Mouse (Mus musculus) urinary bladder, postnatal 4 days (tissue): ENCODE results near the gene Bola1.
"Not testable (repeated sequence)": the region's sequence is repeated elsewhere in the genome, so short reads cannot be mapped to it uniquely, and the experiment has no call there.

Experiments
- DNase-seq, 2 experiments: peaks; one replicate each; pipeline ENCODE4 v3.0.0; 2021 to 2022; ENCODE audit warnings: low spot score in 2 of 2

Bola1 gene

GRCm38 (mm10) chr3:96226695-96227648 is 7.5 kb upstream of the Bola1 start:
- no peak for DNase-seq

DNA sequence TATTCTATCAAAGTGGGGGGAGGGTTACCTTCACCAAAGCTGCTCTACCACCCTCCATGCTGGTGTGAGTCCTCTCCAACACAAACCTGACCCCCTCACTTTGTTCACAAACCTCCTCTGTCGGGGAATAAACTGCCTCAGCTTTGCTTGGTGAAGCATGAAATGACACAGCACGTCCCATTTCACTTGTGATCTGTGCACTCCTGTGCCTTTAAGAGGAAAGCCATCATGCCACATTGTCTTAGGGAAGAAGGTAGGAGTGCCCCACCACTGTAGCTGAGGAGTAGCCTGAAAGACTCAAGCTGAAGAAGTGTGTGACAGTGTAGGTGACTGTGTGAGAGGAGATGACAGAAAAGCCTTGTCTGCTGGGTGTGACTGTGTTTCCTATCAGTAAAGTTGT is 5.9 kb upstream of the Bola1 start:
- DNase-seq, result no peak

DNA sequence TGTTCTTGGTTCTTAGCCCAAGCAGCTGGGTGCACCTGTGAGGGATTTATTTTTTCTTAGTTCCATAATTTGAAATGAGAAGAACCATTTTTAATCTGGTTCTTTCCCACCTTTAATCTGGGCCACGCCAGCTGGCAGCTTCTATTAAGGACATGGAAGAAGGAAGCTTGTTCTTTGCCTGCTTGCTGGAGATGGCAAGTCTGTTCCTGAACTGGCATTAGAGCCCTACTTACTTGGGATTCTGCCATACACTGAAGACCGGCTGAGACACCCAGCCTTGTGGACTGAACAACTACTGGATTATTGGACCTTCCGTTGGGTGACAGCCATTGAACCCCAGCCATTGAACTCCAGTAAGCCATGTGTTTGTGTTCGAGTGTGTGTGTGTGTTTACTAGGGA is 3.3 kb upstream of the Bola1 start:
- DNase-seq, result no peak

GRCm38 (mm10) chr3:96221640-96222038 is 2.1 kb upstream of the Bola1 start:
- DNase-seq, result no peak

- peak; percentile 71 to 76 for DNase-seq
Observed at GRCm38 (mm10) chr3:96220765-96221639, 1.5 kb upstream of the Bola1 start, which contains the start of the genes Hist2h2ac and Hist2h2be. Gene Hist2h2ac (minus strand): TSS chr3:96220880. Gene Hist2h2be (plus strand): TSS chr3:96221119.

- not testable (repeated sequence) for DNase-seq
Observed at GRCm38 (mm10) chr3:96220131-96220764, 739 bp upstream of the Bola1 start.

DNA sequence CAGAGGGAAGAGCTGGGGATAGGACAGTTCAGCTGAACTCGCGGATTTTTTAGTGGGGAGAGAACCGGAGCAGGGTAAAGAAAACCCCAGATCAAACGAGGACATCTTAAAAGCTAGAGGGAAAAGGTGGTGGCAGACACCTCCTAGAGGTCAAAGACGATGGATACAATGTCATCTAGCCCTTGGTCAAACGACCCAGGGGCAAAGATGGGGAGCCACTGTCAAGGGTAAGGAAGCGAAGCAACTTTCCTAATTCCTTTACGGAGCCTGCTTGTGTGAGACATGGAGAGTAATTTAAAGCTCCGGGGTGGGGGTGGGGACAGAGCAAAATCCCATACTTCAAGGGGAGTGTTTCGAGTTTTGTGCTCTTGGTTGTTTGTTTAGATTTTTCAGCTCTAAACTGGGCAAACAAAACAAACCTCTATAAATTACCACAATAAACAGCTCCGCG is 293 bp downstream of the Bola1 start:
- DNase-seq, result no peak

DNA sequence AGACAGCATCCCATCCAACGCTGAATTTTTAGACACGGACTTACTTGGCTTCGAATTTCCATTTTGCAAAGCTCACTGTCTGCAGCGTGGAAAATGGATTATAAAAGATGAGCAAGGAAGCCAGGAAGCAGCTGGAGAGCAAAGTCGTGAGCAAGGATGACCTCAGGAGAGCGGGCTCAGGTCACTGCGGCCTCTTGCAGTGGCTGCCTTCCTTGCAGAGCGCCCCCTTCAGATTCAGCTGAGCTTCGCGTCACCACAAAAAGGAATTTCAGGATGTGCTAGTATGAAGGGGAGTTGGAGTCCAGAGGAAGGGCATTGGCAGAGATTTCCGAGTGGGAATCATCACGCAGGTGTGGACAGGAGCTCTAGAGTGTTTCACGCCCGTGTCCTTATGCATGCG is 10.3 kb downstream of the Bola1 start:
- no peak for DNase-seq

GRCm38 (mm10) chr3:96207819-96208218 is 11.7 kb downstream of the Bola1 start:
- DNase-seq, result no peak

GRCm38 (mm10) chr3:96199731-96200130 is 19.8 kb downstream of the Bola1 start:
- no peak for DNase-seq

GRCm38 (mm10) chr3:96198601-96199251 is 20.8 kb downstream of the Bola1 start:
- DNase-seq, result not testable (repeated sequence)

GRCm38 (mm10) chr3:96198181-96198580 is 21.3 kb downstream of the Bola1 start:
- DNase-seq, result no peak

- DNase-seq, result peak; percentile 81 to 86
Observed at GRCm38 (mm10) chr3:96197129-96197749, 22.3 kb downstream of the Bola1 start.

- DNase-seq, result no peak
Observed at GRCm38 (mm10) chr3:96196437-96197128, 22.9 kb downstream of the Bola1 start.

GRCm38 (mm10) chr3:96195616-96196313 is 23.7 kb downstream of the Bola1 start:
- DNase-seq, result no peak

DNA sequence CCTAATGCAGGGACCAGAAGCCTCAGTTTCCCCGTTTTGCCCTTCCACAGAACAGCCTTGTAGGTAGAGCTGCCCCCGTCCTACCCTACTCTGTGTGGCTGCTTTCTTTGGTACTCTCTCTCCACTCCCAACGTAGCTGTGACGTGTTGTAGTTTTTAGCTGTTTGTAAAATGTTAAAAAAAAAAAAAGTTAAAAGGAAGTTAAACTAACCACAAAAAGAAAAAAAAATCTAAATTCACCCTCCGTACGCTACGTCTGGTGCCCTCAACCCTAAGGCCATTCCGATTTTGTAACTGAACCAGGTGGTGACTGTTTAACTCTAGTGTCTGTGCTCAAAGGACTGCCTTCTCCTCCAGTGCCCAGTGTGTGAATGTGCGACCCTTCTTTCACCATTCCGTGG is 24.5 kb downstream of the Bola1 start:
- no peak for DNase-seq

- DNase-seq, result no peak
Observed at GRCm38 (mm10) chr3:96192977-96193376, 26.5 kb downstream of the Bola1 start.

- no peak for DNase-seq
Observed at GRCm38 (mm10) chr3:96182382-96182776, 37.1 kb downstream of the Bola1 start.
